Mouse (Mus musculus): ENCODE results near the gene 1700016D06Rik. TPM values are rescaled to one million over a fixed set of nuclear protein-coding genes. Genes with fewer than 3 reads are reported as not detected.

The 1700016D06Rik gene
- polyA plus RNA-seq, 1 experiment from 2014 or later, result not detected

GRCm38 (mm10) chr8:11625084-11625483 lies 75.8 kb downstream of the 1700016D06Rik start:
- 71% methylated on average over 4 of the region's 4 CpGs for WGBS (ENCODE audit: insufficient replicate concordance)
- Histone ChIP-seq H3K4me3 (ENCODE audit: low read depth, low read length) (no peak overlapping the region), H3K9ac (ENCODE audit: low read depth, low read length) (no peak overlapping the region), H3K36me3 (ENCODE audit: control insufficient read depth, insufficient read depth, low read length) (peaks cover 27% of the 10 kb centered on the region), H3K9me3 (replicated peaks; ENCODE audit: control insufficient read depth, low read length) (no peaks in the 10 kb centered on the region), H3K27ac (ENCODE audit: low read depth, low read length) (no peak overlapping the region), H3K27me3 (ENCODE audit: control insufficient read depth, insufficient read depth, low read length) (no peaks in the 10 kb centered on the region), H3K4me1 (ENCODE audit: control insufficient read depth, insufficient read depth, low read length) (peaks cover 6% of the 10 kb centered on the region; the same call in 1 of the 2 replicates), H3K4me2 (no peak overlapping the region)
- ATAC-seq (replicated peaks; ENCODE audit: insufficient number of reproducible peaks, low FRiP score, low TSS enrichment), result no peak

GRCm38 (mm10) chr8:11619091-11619490 lies 81.8 kb downstream of the 1700016D06Rik start:
- Histone ChIP-seq H3K9me3 (replicated peaks; ENCODE audit: control insufficient read depth, low read length) (no peaks in the 10 kb centered on the region), H3K27me3 (ENCODE audit: control insufficient read depth, insufficient read depth, low read length) (no peaks in the 10 kb centered on the region), H3K27ac (ENCODE audit: low read depth, low read length) (no peak overlapping the region), H3K36me3 (ENCODE audit: control insufficient read depth, insufficient read depth, low read length) (peaks cover 43% of the 10 kb centered on the region), H3K9ac (ENCODE audit: low read depth, low read length) (no peak overlapping the region), H3K4me1 (ENCODE audit: control insufficient read depth, insufficient read depth, low read length) (no peaks in the 10 kb centered on the region), H3K4me3 (ENCODE audit: low read depth, low read length) (no peak overlapping the region), H3K4me2 (no peak overlapping the region)
- 91% methylated on average over 3 of the region's 3 CpGs for WGBS (ENCODE audit: insufficient replicate concordance)
- ATAC-seq (replicated peaks; ENCODE audit: insufficient number of reproducible peaks, low FRiP score, low TSS enrichment), result no peak

- Histone ChIP-seq H3K4me3 (ENCODE audit: low read depth, low read length) (no peak overlapping the region), H3K36me3 (ENCODE audit: control insufficient read depth, insufficient read depth, low read length) (peaks cover 48% of the 10 kb centered on the region), H3K9me3 (replicated peaks; ENCODE audit: control insufficient read depth, low read length) (no peaks in the 10 kb centered on the region), H3K4me2 (no peak overlapping the region), H3K27me3 (ENCODE audit: control insufficient read depth, insufficient read depth, low read length) (no peaks in the 10 kb centered on the region), H3K27ac (ENCODE audit: low read depth, low read length) (no peak overlapping the region), H3K4me1 (ENCODE audit: control insufficient read depth, insufficient read depth, low read length) (no peaks in the 10 kb centered on the region), H3K9ac (ENCODE audit: low read depth, low read length) (no peak overlapping the region)
- ATAC-seq (replicated peaks; ENCODE audit: insufficient number of reproducible peaks, low FRiP score, low TSS enrichment), result no peak
- WGBS (ENCODE audit: insufficient replicate concordance), result 84% methylated on average over 2 of the region's 2 CpGs
These were observed 82.8 kb downstream of the 1700016D06Rik start for GRCm38 (mm10) chr8:11618063-11618462.

- WGBS (ENCODE audit: insufficient replicate concordance), result 17% methylated on average over 1 of the region's 1 CpGs
- peaks cover 52% of the 10 kb centered on the region for H3K36me3 ChIP-seq (ENCODE audit: control insufficient read depth, insufficient read depth, low read length)
- H3K4me2 ChIP-seq, result no peak overlapping the region
- H3K27ac ChIP-seq (ENCODE audit: low read depth, low read length), result no peak overlapping the region
- no peak for ATAC-seq (replicated peaks; ENCODE audit: insufficient number of reproducible peaks, low FRiP score, low TSS enrichment)
- no peaks in the 10 kb centered on the region for H3K4me1 ChIP-seq (ENCODE audit: control insufficient read depth, insufficient read depth, low read length)
- H3K27me3 ChIP-seq (ENCODE audit: control insufficient read depth, insufficient read depth, low read length), result no peaks in the 10 kb centered on the region
- no peaks in the 10 kb centered on the region for H3K9me3 ChIP-seq (replicated peaks; ENCODE audit: control insufficient read depth, low read length)
- H3K4me3 ChIP-seq (ENCODE audit: low read depth, low read length), result no peak overlapping the region
- no peak overlapping the region for H3K9ac ChIP-seq (ENCODE audit: low read depth, low read length)
These were observed 84.6 kb downstream of the 1700016D06Rik start for GRCm38 (mm10) chr8:11616294-11616693.

GRCm38 (mm10) chr8:11614126-11614835 lies 86.6 kb downstream of the 1700016D06Rik start:
- ATAC-seq (replicated peaks; ENCODE audit: insufficient number of reproducible peaks, low FRiP score, low TSS enrichment), result no peak
- no peak overlapping the region for H3K4me3 ChIP-seq (ENCODE audit: low read depth, low read length)
- no peaks in the 10 kb centered on the region for H3K9me3 ChIP-seq (replicated peaks; ENCODE audit: control insufficient read depth, low read length)
- WGBS (ENCODE audit: insufficient replicate concordance), result 82% methylated on average over 6 of the region's 6 CpGs
- H3K4me1 ChIP-seq (ENCODE audit: control insufficient read depth, insufficient read depth, low read length), result no peaks in the 10 kb centered on the region
- no peaks in the 10 kb centered on the region for H3K27me3 ChIP-seq (ENCODE audit: control insufficient read depth, insufficient read depth, low read length)
- H3K4me2 ChIP-seq, result no peak overlapping the region
- no peak overlapping the region for H3K27ac ChIP-seq (ENCODE audit: low read depth, low read length)
- H3K9ac ChIP-seq (ENCODE audit: low read depth, low read length), result no peak overlapping the region
- peaks cover 52% of the 10 kb centered on the region for H3K36me3 ChIP-seq (ENCODE audit: control insufficient read depth, insufficient read depth, low read length)

- ATAC-seq (replicated peaks; ENCODE audit: insufficient number of reproducible peaks, low FRiP score, low TSS enrichment), result no peak
- H3K4me1 ChIP-seq (ENCODE audit: control insufficient read depth, insufficient read depth, low read length), result no peaks in the 10 kb centered on the region
- H3K9me3 ChIP-seq (replicated peaks; ENCODE audit: control insufficient read depth, low read length), result no peaks in the 10 kb centered on the region
- no peaks in the 10 kb centered on the region for H3K27me3 ChIP-seq (ENCODE audit: control insufficient read depth, insufficient read depth, low read length)
- H3K4me3 ChIP-seq (ENCODE audit: low read depth, low read length), result no peak overlapping the region
- WGBS (ENCODE audit: insufficient replicate concordance), result 93% methylated on average over 9 of the region's 9 CpGs
- H3K27ac ChIP-seq (ENCODE audit: low read depth, low read length), result no peak overlapping the region
- H3K9ac ChIP-seq (ENCODE audit: low read depth, low read length), result no peak overlapping the region
- H3K36me3 ChIP-seq (ENCODE audit: control insufficient read depth, insufficient read depth, low read length), result peaks cover 24% of the 10 kb centered on the region
- H3K4me2 ChIP-seq, result no peak overlapping the region
These were observed 92.0 kb downstream of the 1700016D06Rik start for GRCm38 (mm10) chr8:11608848-11609247.

Small RNA genes within 50 kb of the gene (microRNA-seq; reads per million reads assigned to microRNA genes)
- 0.61 reads per million for gene Mir7238 (ENCODE audit: borderline number of aligned reads)

Other genes starting within 250 kb of the 1700016D06Rik start
- 20.9 and 25.4 TPM in 2 replicates for gene Rab20, start 222.4 kb downstream of the 1700016D06Rik start, polyA plus RNA-seq (2014; fragmentation: Nextera tagmentation; extraction: Ambion mirVana)
- gene Naxd, start 203.6 kb downstream of the 1700016D06Rik start, polyA plus RNA-seq (2014; fragmentation: Nextera tagmentation; extraction: Ambion mirVana), result 72.0 and 75.8 TPM in 2 replicates
- 22.9 and 25.7 TPM in 2 replicates for gene Cars2, start 150.3 kb downstream of the 1700016D06Rik start, polyA plus RNA-seq (2014; fragmentation: Nextera tagmentation; extraction: Ambion mirVana)
- gene Ing1, start 145.5 kb downstream of the 1700016D06Rik start, polyA plus RNA-seq (2014; fragmentation: Nextera tagmentation; extraction: Ambion mirVana), result 29.3 and 29.8 TPM in 2 replicates
- 60.3 and 63.1 TPM in 2 replicates for gene Ankrd10, start 65.3 kb downstream of the 1700016D06Rik start, polyA plus RNA-seq (2014; fragmentation: Nextera tagmentation; extraction: Ambion mirVana)
- gene Arhgef7, start 26.7 kb upstream of the 1700016D06Rik start, polyA plus RNA-seq (2014; fragmentation: Nextera tagmentation; extraction: Ambion mirVana), result 46.4 and 53.2 TPM in 2 replicates
- 0.63 TPM in 1 of 2 replicates, not detected in the other for gene Tex29, start 139.4 kb upstream of the 1700016D06Rik start, polyA plus RNA-seq (2014; fragmentation: Nextera tagmentation; extraction: Ambion mirVana)

All from heart, embryonic 11.5 days (tissue).